Mouse (Mus musculus) brain, embryonic 14.5 days (tissue): Measurements from ENCODE around the gene Cryba2. TPM values are rescaled to one million over a fixed set of nuclear protein-coding genes. Genes with fewer than 3 reads are reported as not detected.

Experiments
- DNase-seq: peaks from one replicate; pipeline ENCODE4 v3.0.0-alpha.2; 2011; ENCODE audit warnings: low read depth
- CTCF ChIP-seq: fragments of 200-500 bp; IDR thresholded peaks from 2 replicates; pipeline ENCODE4 v1.5.1; 2012; ENCODE audit warnings: inconsistent platforms, mild to moderate bottlenecking, moderate library complexity, borderline replicate concordance; ENCODE audit not compliant: insufficient read depth, insufficient read length; ENCODE audit errors: extremely low read depth
- POLR2A ChIP-seq: fragments of 200-500 bp; IDR thresholded peaks from 2 replicates; pipeline ENCODE4 v1.6.1; 2012; ENCODE audit warnings: mild to moderate bottlenecking, inconsistent platforms, borderline replicate concordance; ENCODE audit not compliant: poor library complexity, insufficient read depth, insufficient read length, severe bottlenecking; ENCODE audit errors: extremely low read depth
- polyA plus RNA-seq: library from polyadenylated mRNA; depleted of rRNA; stranded (reverse); fragments of >200 nt; gene quantifications from 2 replicates; pipeline ENCODE4 v1.2.3, GENCODE M21; 2012; rRNA removed

Gene Cryba2
- polyA plus RNA-seq, 1 experiment: 1.1 TPM

- DNase-seq: peak; percentile 82
- TF ChIP-seq POLR2A (no peak), CTCF (no peak)
Observed at GRCm38 (mm10) chr1:74851001-74851775, 41.8 kb downstream of the Cryba2 start.

GRCm38 (mm10) chr1:74850251-74850650 lies 42.7 kb downstream of the Cryba2 start:
- DNase-seq: peak; percentile 9
- TF ChIP-seq CTCF (no peak), POLR2A (no peak)

GRCm38 (mm10) chr1:74848946-74849345 lies 44.0 kb downstream of the Cryba2 start:
- DNase-seq: no peak
- TF ChIP-seq CTCF (no peak), POLR2A (no peak)

- DNase-seq: no peak
- TF ChIP-seq CTCF: no peak
- TF ChIP-seq POLR2A: no peak
Observed at GRCm38 (mm10) chr1:74846341-74846740, 46.6 kb downstream of the Cryba2 start.

- DNase-seq: no peak
- TF ChIP-seq CTCF (no peak), POLR2A (no peak)
Observed at GRCm38 (mm10) chr1:74843090-74843489, 49.9 kb downstream of the Cryba2 start.

Other genes starting within 250 kb of the Cryba2 start
- 35.0 and 45.0 TPM in 2 replicates for gene Ttll4, start 231.4 kb downstream of the Cryba2 start, polyA plus RNA-seq
- gene Cyp27a1, start 179.6 kb downstream of the Cryba2 start, polyA plus RNA-seq: 2.0 and 2.1 TPM in 2 replicates
- gene Prkag3, start 143.9 kb downstream of the Cryba2 start, polyA plus RNA-seq: 0.09 and 0.10 TPM in 2 replicates
- 4.4 and 9.1 TPM in 2 replicates for gene Wnt6, start 121.3 kb downstream of the Cryba2 start, polyA plus RNA-seq
- gene Wnt10a, start 101.6 kb downstream of the Cryba2 start, polyA plus RNA-seq: 0.73 and 0.77 TPM in 2 replicates
- 51.5 and 90.9 TPM in 2 replicates for gene Cdk5r2, start 38.2 kb downstream of the Cryba2 start, polyA plus RNA-seq
- 0.47 and 3.4 TPM in 2 replicates for gene Fev, start 7.7 kb downstream of the Cryba2 start, polyA plus RNA-seq
- 2.4 and 3.9 TPM in 2 replicates for gene Cfap65, start 42.5 kb upstream of the Cryba2 start, polyA plus RNA-seq
- 0.47 and 0.57 TPM in 2 replicates for gene Ihh, start 58.5 kb upstream of the Cryba2 start, polyA plus RNA-seq
- 2.4 and 2.6 TPM in 2 replicates for gene Nhej1, start 232.1 kb upstream of the Cryba2 start, polyA plus RNA-seq
- 0.06 TPM in 1 of 2 replicates, not detected in the other for gene Slc23a3, start 240.7 kb upstream of the Cryba2 start, polyA plus RNA-seq
- 59.8 and 64.9 TPM in 2 replicates for gene Cnppd1, start 249.6 kb upstream of the Cryba2 start, polyA plus RNA-seq
- gene Retreg2, start 249.6 kb upstream of the Cryba2 start, polyA plus RNA-seq: 184 and 196 TPM in 2 replicates